Mouse (Mus musculus) limb, embryonic 10.5 days (tissue): ENCODE data around the gene Ndufb6. TPM values are rescaled to one million over a fixed set of nuclear protein-coding genes. Genes with fewer than 3 reads are reported as not detected.

ENCODE experiments used
- DNase-seq: peaks from one replicate; pipeline ENCODE4 v3.0.0-alpha.2; 2017; ENCODE audit warnings: low spot score
- H3K27ac ChIP-seq: fragments of 300-500 bp; sonication (generic); 2 replicates; pipeline ENCODE4 v1.5.1; 2016; ENCODE audit warnings: mild to moderate bottlenecking
- H3K27me3 ChIP-seq: fragments of 300-500 bp; sonication (generic); 2 replicates; pipeline ENCODE4 v1.6.1; 2016; ENCODE audit warnings: low read depth, mild to moderate bottlenecking; ENCODE audit not compliant: poor library complexity, severe bottlenecking
- H3K36me3 ChIP-seq: fragments of 300-500 bp; sonication (generic); 2 replicates; pipeline ENCODE4 v1.6.1; 2016; ENCODE audit warnings: mild to moderate bottlenecking, moderate library complexity
- H3K4me1 ChIP-seq: fragments of 300-500 bp; sonication (generic); 2 replicates; pipeline ENCODE4 v1.6.1; 2016
- H3K4me3 ChIP-seq: fragments of 300-500 bp; sonication (generic); 2 replicates; pipeline ENCODE4 v1.5.1; 2016; ENCODE audit warnings: mild to moderate bottlenecking, moderate library complexity
- H3K9me3 ChIP-seq: fragments of 300-500 bp; sonication (generic); replicated peaks from 2 replicates; pipeline ENCODE4 v1.6.1; 2016; ENCODE audit warnings: mild to moderate bottlenecking
- whole genome bisulfite sequencing: fragments of 180-500 bp; shearing (Covaris S2); methylation state at CpG from one replicate; pipeline ENCODE4 v1.1.7; 2016; 5-methylcytosine and 5-hydroxymethylcytosine counted together
- polyA plus RNA-seq: library from polyadenylated mRNA; unstranded; fragments of >200 nt; fragmentation: Nextera tagmentation; extraction: Ambion mirVana; gene quantifications from 2 replicates; pipeline ENCODE4 v1.2.1, GENCODE M21; 2016

Ndufb6 gene
- polyA plus RNA-seq, 1 experiment from 2014 or later = 321 TPM

- H3K4me3 ChIP-seq = no peak overlapping the region
- H3K4me1 ChIP-seq = peaks cover 7% of the 10 kb centered on the region
- no peak for DNase-seq
- no peaks in the 10 kb centered on the region for H3K9me3 ChIP-seq
- no peak overlapping the region for H3K27ac ChIP-seq
- no peaks in the 10 kb centered on the region for H3K36me3 ChIP-seq
- H3K27me3 ChIP-seq = peaks cover 27% of the 10 kb centered on the region
- 28% methylated on average over 14 of the region's 14 CpGs for WGBS
Measured at GRCm38 (mm10) chr4:40221004-40221760, 58.0 kb downstream of the Ndufb6 start.

Other genes with a start within 250 kb of the Ndufb6 start
- 41.8 and 46.2 TPM in 2 replicates for gene Aco1, start 136.3 kb downstream of the Ndufb6 start, polyA plus RNA-seq
- gene Ddx58, start 39.6 kb downstream of the Ndufb6 start, polyA plus RNA-seq = 2.0 and 3.7 TPM in 2 replicates
- 15.6 and 21.5 TPM in 2 replicates for gene Smim27, start 9.8 kb downstream of the Ndufb6 start, polyA plus RNA-seq
- 46.7 and 54.3 TPM in 2 replicates for gene Topors, start 9.6 kb downstream of the Ndufb6 start, polyA plus RNA-seq
- 0.20 and 0.21 TPM in 2 replicates for gene Tmem215, start 192.8 kb upstream of the Ndufb6 start, polyA plus RNA-seq